Mouse (Mus musculus) E14TG2a.4 (cell line): ENCODE measurements around the gene 1700017B05Rik.

ENCODE experiments used
- CTCF ChIP-seq: conservative IDR thresholded peaks from 2 replicates; pipeline ENCODE4 v1.5.1; 2014; ENCODE audit warnings: low read length
- NANOG ChIP-seq: IDR thresholded peaks from 2 replicates; pipeline ENCODE4 v1.6.1; 2014; ENCODE audit warnings: borderline replicate concordance, low read length, mixed read lengths
- POU5F1 ChIP-seq: IDR thresholded peaks from 2 replicates; pipeline ENCODE4 v1.6.1; 2014; ENCODE audit warnings: low read length, borderline replicate concordance

DNA sequence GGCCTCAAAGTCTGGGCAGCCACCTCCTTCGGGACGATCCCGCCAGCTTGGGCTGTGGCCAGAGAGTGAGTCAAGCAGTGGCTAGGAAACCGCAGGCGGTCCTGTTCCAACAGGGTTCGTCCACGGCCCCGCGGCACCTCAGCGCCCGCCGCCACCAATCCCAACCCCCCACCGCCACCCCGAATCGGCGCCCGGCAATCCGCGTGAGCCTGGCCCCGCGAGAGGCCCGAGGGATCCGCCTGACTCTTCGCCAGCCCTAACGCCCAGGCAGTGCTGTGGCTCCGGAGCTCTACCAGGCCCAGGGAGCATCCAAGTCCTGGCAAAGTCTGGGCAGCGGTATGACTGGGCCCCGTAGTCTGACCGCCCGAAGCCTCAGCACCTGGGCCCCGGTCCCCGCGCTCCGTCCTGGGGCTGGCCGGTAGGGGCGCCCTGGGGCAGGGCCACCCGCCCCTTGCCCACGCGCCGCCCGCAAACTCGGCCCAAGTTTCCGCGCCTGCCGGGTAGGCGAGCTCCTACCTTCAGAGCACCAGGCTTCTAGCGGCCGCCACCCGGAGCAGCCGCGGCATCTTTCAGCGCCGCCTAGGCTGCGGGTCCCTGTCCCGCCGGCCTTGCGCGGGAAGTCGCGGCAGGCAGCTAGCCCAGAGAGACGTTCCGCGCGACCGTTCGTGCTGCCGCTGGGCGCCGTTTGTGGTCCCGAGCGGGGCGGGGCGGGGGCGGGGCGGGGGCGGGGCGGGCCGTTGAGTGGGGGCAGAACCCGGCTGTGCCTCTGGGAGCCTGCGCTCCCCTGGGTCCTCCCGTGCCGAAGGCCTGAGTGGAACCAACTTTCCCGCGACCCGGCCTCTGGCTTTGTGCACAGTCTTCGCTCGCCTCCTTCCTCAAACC, at the start of gene 1700017B05Rik:
- TF ChIP-seq CTCF (no peak), POU5F1 (no peak), NANOG (no peak)
